Mouse (Mus musculus) WW6 (cell line): ENCODE results near the gene Btbd35f4.
"Not testable (repeated sequence)": the region's sequence is repeated elsewhere in the genome, so short reads cannot be mapped to it uniquely, and the experiment has no call there.

Experiments
- DNase-seq: peaks from one replicate; pipeline ENCODE4 v3.0.0-alpha.2; 2013; ENCODE audit warnings: low read depth, low spot score

The Btbd35f4 gene

GRCm38 (mm10) chrX:4800196-4800595 is at the start of gene Btbd35f4:
Gene Btbd35f4 (plus strand): TSS chrX:4800496.
- not testable (repeated sequence) for DNase-seq

- DNase-seq: not testable (repeated sequence)
Observed at GRCm38 (mm10) chrX:4840016-4840415, 39.7 kb downstream of the Btbd35f4 start.
